Mouse (Mus musculus) embryonic stem cell, embryonic (primary cell): ENCODE results near the gene Clic4.

Experiments used
- CTCF ChIA-PET, 4 experiments: fragments of 300-600 bp in 2 of 4; fragments of 350-600 bp in 2 of 4; sonication (Branson Sonifier 250); formaldehyde crosslinking; loops; one replicate each; lab custom pipeline; 2022; ENCODE audit warnings: inconsistent platforms in 2 of 4; lab: Charles Lee
- POLR2A ChIA-PET, 4 experiments: fragments of 300-600 bp in 2 of 4; fragments of 350-600 bp in 2 of 4; sonication (Branson Sonifier 250); formaldehyde crosslinking; loops; one replicate each; lab custom pipeline; 2022; ENCODE audit warnings: antibody characterized with exemption in 4 of 4, inconsistent platforms in 1 of 4; lab: Charles Lee

Gene Clic4

GRCm38 (mm10) chr4:135300248-135301041 lies 27.8 kb upstream of the Clic4 start:
- CTCF ChIA-PET, result interaction anchor here in 3 of 4 experiments (0.7 to 1.3 kb wide), 4 partner anchors 54 to 945 kb away, joined by 3 to 4 read pairs (median 3); no protein-coding TSS in a partner anchor
- POLR2A ChIA-PET, result interaction anchor here (0.5 to 32.5 kb wide), 101 partner anchors 6 to 377 kb away, joined by 3 to 963 read pairs (median 4); partner anchors contain the start of genes Clic4 (in 4 of the 4), Rsrp1 (in 3 of the 4), Srrm1 (in 2 of the 4) and Syf2 (in 1 of the 4)

DNA sequence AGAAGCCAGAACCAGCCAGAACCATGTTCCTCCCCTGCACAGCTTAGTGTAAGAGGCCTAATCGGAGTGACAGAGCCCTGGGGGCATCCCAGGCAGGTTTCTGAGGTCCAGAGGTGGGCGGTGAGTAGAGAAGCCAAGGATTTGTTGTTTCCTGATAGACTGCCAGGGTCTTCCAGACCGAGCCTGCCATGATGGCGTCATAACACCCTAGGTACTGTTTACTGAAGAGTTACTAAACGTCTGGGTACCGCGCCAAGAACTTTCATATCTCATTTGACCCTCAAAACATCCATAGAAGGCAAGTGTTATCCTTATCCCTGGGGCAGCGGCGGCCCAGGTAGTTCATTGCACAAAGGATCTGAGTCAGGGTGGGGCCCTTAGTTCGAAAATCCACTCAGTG lies 26.1 kb upstream of the Clic4 start:
- CTCF ChIA-PET, result interaction anchor here in 2 of 4 experiments (0.6 to 1.3 kb wide), 2 partner anchors 12 to 1301 kb away, joined by 3 read pairs; no protein-coding TSS in a partner anchor
- POLR2A ChIA-PET, result interaction anchor here (0.6 to 32.5 kb wide), 30 partner anchors 7 to 376 kb away, joined by 3 to 963 read pairs (median 4); partner anchors contain the start of genes Clic4 (in 3 of the 4), Rcan3 (in 1 of the 4), Rsrp1 (in 1 of the 4) and Srrm1 (in 1 of the 4)

- CTCF ChIA-PET, result interaction anchor here in 3 of 4 experiments (0.5 to 1.3 kb wide), 3 partner anchors 11 to 1300 kb away, joined by 3 read pairs; no protein-coding TSS in a partner anchor
These were observed 25.4 kb upstream of the Clic4 start for GRCm38 (mm10) chr4:135297931-135298546.

GRCm38 (mm10) chr4:135297146-135297545 lies 24.5 kb upstream of the Clic4 start:
- CTCF ChIA-PET, result interaction anchor here in 1 of 4 experiments (0.5 kb wide), 1 partner anchor 605 kb away, joined by 3 read pairs; no protein-coding TSS in a partner anchor

More at GRCm38 (mm10) chr4:135297931-135298546, 25.4 kb upstream of the Clic4 start:
- POLR2A ChIA-PET, result interaction anchor here (0.5 to 32.5 kb wide), 39 partner anchors 8 to 411 kb away, joined by 3 to 963 read pairs (median 4); partner anchors contain the start of genes Clic4 (in 3 of the 4), Srrm1 (in 2 of the 4) and Rsrp1 (in 1 of the 4)

DNA sequence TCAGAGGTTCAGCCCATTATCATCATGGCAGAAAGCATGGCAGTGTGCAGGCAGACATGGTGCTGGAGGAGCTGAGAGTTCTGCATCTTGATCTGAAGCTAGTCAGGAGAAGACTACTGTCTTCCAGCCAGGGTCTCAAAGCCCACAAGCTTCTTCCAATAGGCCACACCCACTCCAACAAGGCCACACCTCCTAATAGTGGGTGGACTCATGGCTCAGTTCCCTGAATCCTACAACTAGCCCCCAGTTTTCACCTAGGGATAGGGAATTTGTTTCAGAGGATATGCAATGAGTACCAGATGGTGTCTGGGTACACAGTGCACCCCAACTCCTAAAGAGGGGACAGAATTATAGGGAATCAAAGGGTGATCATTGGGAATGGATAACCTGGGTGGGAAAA lies 24.0 kb upstream of the Clic4 start:
- CTCF ChIA-PET, result interaction anchor here in 1 of 4 experiments (0.5 kb wide), 1 partner anchor 604 kb away, joined by 3 read pairs; no protein-coding TSS in a partner anchor
- POLR2A ChIA-PET, result interaction anchor here in 3 of 4 experiments (0.6 to 32.5 kb wide), 27 partner anchors 7 to 1624 kb away, joined by 3 to 963 read pairs (median 7); partner anchors contain the start of genes Clic4 (in 2 of the 3), Srrm1 (in 2 of the 3) and Rsrp1 (in 1 of the 3)

More at GRCm38 (mm10) chr4:135297146-135297545, 24.5 kb upstream of the Clic4 start:
- POLR2A ChIA-PET, result interaction anchor here in 3 of 4 experiments (0.7 to 32.5 kb wide), 30 partner anchors 8 to 412 kb away, joined by 3 to 963 read pairs (median 6); partner anchors contain the start of genes Clic4 (in 3 of the 3), Srrm1 (in 2 of the 3) and Rsrp1 (in 1 of the 3)

DNA sequence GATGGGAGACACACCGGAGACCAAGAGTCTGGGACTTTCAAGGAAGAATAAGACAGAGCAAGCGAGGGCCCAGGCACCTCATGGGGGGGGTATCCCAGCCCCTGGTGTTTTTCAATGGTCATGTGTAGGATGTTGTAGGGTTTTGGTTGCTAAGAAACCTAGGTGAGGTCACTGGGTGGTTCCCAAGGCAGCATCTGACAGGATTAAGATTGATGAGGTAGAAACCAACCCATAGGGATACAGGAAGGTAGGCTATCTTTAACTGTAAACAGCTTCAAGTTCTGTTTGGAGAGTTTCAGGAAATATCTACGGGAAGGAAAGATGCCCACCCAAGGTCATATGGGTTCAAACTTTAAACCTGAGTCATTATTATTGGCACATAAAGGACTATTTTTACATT lies 21.2 kb upstream of the Clic4 start:
- ChIA-PET POLR2A (interaction anchor here (0.6 to 32.5 kb wide), 18 partner anchors 5 to 371 kb away, joined by 3 to 963 read pairs (median 15); partner anchors contain the start of genes Clic4 (in 3 of the 4) and Rsrp1 (in 1 of the 4)), CTCF (interaction anchor here in 2 of 4 experiments (0.6 to 1.9 kb wide), 4 partner anchors 13 to 679 kb away, joined by 3 to 7 read pairs (median 6); partner anchors contain the start of genes Clic4 (in 1 of the 2) and Lypla2 (in 1 of the 2))

DNA sequence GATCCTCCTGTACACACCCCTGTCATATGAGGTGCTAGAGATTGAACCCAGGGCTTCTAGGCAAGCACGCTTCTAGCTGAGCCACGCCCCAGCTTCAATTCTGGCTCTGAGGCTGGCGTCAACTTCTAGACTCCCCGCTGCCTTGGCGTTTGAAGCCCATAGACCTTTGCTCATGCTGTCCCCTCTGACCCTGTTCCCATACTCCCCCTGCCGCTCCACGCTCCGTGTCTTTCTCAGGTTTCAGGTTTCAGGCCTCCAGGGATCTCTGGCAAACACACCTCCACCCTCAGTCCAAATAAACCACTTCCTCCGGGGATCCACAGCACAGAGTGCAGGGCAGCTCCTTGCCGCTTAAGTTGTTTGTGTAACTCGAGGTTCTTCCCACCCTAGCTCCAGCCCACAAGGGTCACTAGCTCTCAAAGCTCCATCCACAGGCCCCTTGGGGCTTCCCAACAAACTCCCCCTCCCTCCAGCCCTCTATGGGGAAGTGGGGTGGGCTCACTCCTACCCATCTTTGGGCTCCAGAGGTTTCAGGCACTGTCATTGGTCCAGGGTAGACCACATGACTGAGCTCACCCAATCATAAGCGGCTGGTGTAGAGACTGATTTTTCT lies 20.0 kb upstream of the Clic4 start:
- POLR2A ChIA-PET, result interaction anchor here (0.5 to 32.5 kb wide), 62 partner anchors 3 to 370 kb away, joined by 3 to 963 read pairs (median 4); partner anchors contain the start of genes Clic4 (in 3 of the 4), Rsrp1 (in 2 of the 4), Srrm1 (in 2 of the 4) and Ncmap (in 1 of the 4)
- CTCF ChIA-PET, result interaction anchor here in 3 of 4 experiments (0.6 to 1.9 kb wide), 11 partner anchors 9 to 329 kb away, joined by 3 to 8 read pairs (median 4); partner anchors contain the start of genes Clic4 (in 1 of the 3), Nipal3 (in 1 of the 3) and Stpg1 (in 1 of the 3)

DNA sequence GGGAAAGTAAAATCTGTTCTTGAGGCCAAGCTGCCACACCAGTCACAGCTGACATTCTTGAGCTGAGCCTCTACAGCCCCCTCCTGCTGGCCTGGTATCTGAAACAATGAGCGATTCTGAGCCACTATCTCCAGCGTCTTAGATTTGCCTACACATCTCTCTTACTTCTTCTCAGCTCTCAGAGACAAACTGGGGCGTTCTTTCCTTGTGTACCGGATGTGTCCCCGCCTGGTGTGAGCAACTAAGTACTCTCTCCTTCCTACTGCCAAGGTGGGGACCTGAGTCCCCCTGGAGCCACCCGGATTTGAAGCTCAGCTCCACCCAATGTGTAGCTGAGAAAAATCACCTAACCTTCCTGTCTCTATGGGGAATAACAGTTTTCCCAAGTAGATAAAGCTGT lies 19.2 kb upstream of the Clic4 start:
- ChIA-PET POLR2A (interaction anchor here (0.6 to 32.5 kb wide), 45 partner anchors 3 to 369 kb away, joined by 3 to 963 read pairs (median 5); partner anchors contain the start of genes Clic4 (in 3 of the 4), Rsrp1 (in 2 of the 4) and Srrm1 (in 2 of the 4)), CTCF (interaction anchor here in 2 of 4 experiments (0.6 to 1.2 kb wide), 6 partner anchors 16 to 329 kb away, joined by 3 to 6 read pairs (median 3); partner anchors contain the start of genes Nipal3 (in 1 of the 2) and Stpg1 (in 1 of the 2))

DNA sequence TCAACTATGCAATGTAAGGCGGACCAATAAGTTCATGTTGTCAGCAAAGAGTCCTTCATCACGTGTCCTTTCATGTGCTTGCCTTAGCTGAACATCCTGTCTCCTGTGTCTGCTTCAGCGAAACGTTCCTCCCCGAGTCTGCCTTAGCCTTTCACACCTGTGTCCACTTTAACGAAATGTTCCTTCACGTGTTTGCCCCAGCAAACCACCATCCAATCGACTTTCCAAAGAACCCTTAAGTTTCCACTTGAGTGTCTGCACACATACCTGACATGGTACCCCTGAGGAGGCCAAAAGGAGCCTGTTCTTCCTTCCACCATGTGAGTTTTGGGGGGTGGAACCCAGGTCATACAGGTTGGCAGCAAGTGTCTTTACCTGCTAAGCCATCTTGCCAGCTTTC lies 18.6 kb upstream of the Clic4 start:
- POLR2A ChIA-PET, result interaction anchor here (0.6 to 32.5 kb wide), 27 partner anchors 2 to 368 kb away, joined by 3 to 963 read pairs (median 12); partner anchors contain the start of genes Clic4 (in 3 of the 4), Srrm1 (in 2 of the 4) and Rsrp1 (in 1 of the 4)
- CTCF ChIA-PET, result interaction anchor here in 1 of 4 experiments (1.0 to 1.4 kb wide), 2 partner anchors 18 to 71 kb away, joined by 3 to 5 read pairs; no protein-coding TSS in a partner anchor

GRCm38 (mm10) chr4:135287975-135288374 lies 15.4 kb upstream of the Clic4 start:
- CTCF ChIA-PET, result no interaction called here
- POLR2A ChIA-PET, result interaction anchor here in 3 of 4 experiments (0.6 to 31.6 kb wide), 11 partner anchors 10 to 365 kb away, joined by 3 to 963 read pairs (median 4); partner anchors contain the start of genes Clic4 (in 3 of the 3) and Rsrp1 (in 1 of the 3)

- CTCF ChIA-PET, result interaction anchor here (0.6 to 1.5 kb wide), 5 partner anchors 11 to 862 kb away, joined by 3 to 4 read pairs (median 4); no protein-coding TSS in a partner anchor
- POLR2A ChIA-PET, result interaction anchor here (0.6 to 31.6 kb wide), 36 partner anchors 10 to 556 kb away, joined by 3 to 963 read pairs (median 4); partner anchors contain the start of genes Clic4 (in 3 of the 4), Rsrp1 (in 1 of the 4) and Srrm1 (in 1 of the 4)
These were observed 14.3 kb upstream of the Clic4 start for GRCm38 (mm10) chr4:135286833-135287395.

GRCm38 (mm10) chr4:135286033-135286622 lies 13.5 kb upstream of the Clic4 start:
- CTCF ChIA-PET, result interaction anchor here in 2 of 4 experiments (0.6 to 1.5 kb wide), 4 partner anchors 32 to 742 kb away, joined by 3 to 4 read pairs (median 4); no protein-coding TSS in a partner anchor
- POLR2A ChIA-PET, result interaction anchor here (0.5 to 31.6 kb wide), 42 partner anchors 9 to 1305 kb away, joined by 3 to 963 read pairs (median 4); partner anchors contain the start of genes Clic4 (in 3 of the 4) and Srrm1 (in 1 of the 4)

DNA sequence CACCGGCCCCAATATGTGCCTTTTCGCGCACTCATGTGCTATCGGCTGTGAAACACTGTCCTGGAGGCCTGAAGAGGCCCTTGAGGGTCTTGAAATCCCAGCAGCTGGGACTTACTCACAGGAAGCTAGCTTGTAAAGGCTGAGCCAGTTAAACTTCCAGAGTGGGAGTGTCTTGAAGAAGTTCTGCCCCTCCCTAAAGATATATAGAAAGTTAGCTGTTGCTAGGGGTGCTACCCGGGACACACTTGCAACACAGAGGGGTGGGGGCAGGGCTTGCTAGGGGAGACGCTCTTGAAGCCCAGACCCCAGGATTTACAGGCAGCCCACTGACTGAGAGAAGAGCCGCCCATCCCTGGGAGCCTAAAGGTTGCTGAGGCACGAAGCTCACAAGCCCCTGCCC lies 12.8 kb upstream of the Clic4 start:
- CTCF ChIA-PET, result interaction anchor here in 2 of 4 experiments (0.6 to 0.9 kb wide), 3 partner anchors 107 to 418 kb away, joined by 3 read pairs; no protein-coding TSS in a partner anchor

GRCm38 (mm10) chr4:135283875-135284274 lies 11.3 kb upstream of the Clic4 start:
- ChIA-PET POLR2A (interaction anchor here (0.6 to 31.6 kb wide), 19 partner anchors 8 to 1460 kb away, joined by 3 to 963 read pairs (median 6); partner anchors contain the start of gene Clic4 (in 2 of the 4)), CTCF (interaction anchor here in 2 of 4 experiments (0.6 to 1.5 kb wide), 7 partner anchors 9 to 1350 kb away, joined by 4 to 8 read pairs (median 4); partner anchors contain the start of gene Clic4 (in 1 of the 2))

More for the DNA sequence above, 12.8 kb upstream of the Clic4 start:
- POLR2A ChIA-PET, result interaction anchor here in 3 of 4 experiments (0.7 to 31.6 kb wide), 25 partner anchors 8 to 362 kb away, joined by 3 to 963 read pairs (median 8); partner anchors contain the start of genes Clic4 (in 3 of the 3), Rsrp1 (in 1 of the 3) and Srrm1 (in 1 of the 3)
